Mouse (Mus musculus) neural tube, embryonic 14.5 days (tissue): Measurements from ENCODE around the gene Capn6. TPM values are rescaled to one million over a fixed set of nuclear protein-coding genes. Genes with fewer than 3 reads are reported as not detected.

Experiments
- ATAC-seq: fragments of 200-750 bp; cut with Nextera tagmentation; 2 replicates; pipeline ENCODE4 v1.8.0; 2017; ENCODE audit warnings: low read depth, mild to moderate bottlenecking, moderate TSS enrichment, moderate library complexity
- H3K27ac ChIP-seq: fragments of 300-500 bp; sonication (generic); 2 replicates; pipeline ENCODE4 v1.5.1; 2014; ENCODE audit warnings: low read depth, mild to moderate bottlenecking, control low read depth, low read length, moderate library complexity, mixed read lengths
- H3K27me3 ChIP-seq: fragments of 300-500 bp; sonication (generic); 2 replicates; pipeline ENCODE4 v1.6.1; 2014; ENCODE audit warnings: low read length; ENCODE audit not compliant: control insufficient read depth, insufficient read depth
- H3K36me3 ChIP-seq: fragments of 300-500 bp; sonication (generic); 2 replicates; pipeline ENCODE4 v1.6.1; 2014; ENCODE audit warnings: low read length, mixed read lengths; ENCODE audit not compliant: control insufficient read depth, insufficient read depth
- H3K4me1 ChIP-seq: fragments of 300-500 bp; sonication (generic); 2 replicates; pipeline ENCODE4 v1.6.1; 2014; ENCODE audit warnings: low read length; ENCODE audit not compliant: control insufficient read depth, insufficient read depth
- H3K4me2 ChIP-seq: fragments of 300-500 bp; sonication (generic); 2 replicates; pipeline ENCODE4 v1.6.1; 2014; ENCODE audit warnings: mild to moderate bottlenecking, low read depth, low read length, control low read depth
- H3K4me3 ChIP-seq: fragments of 300-500 bp; sonication (generic); 2 replicates; pipeline ENCODE4 v1.5.1; 2014; ENCODE audit warnings: low read depth, low read length, control low read depth, mixed read lengths
- H3K9ac ChIP-seq: fragments of 300-500 bp; sonication (generic); replicated peaks from 2 replicates; pipeline ENCODE4 v1.6.1; 2014; ENCODE audit warnings: low read depth, mild to moderate bottlenecking, control low read depth, low read length, mixed read lengths
- H3K9me3 ChIP-seq: fragments of 300-500 bp; sonication (generic); 2 replicates; pipeline ENCODE4 v1.6.1; 2016; ENCODE audit warnings: low read length; ENCODE audit not compliant: control insufficient read depth
- whole genome bisulfite sequencing: fragments of 180-500 bp; shearing (Covaris S2); extraction: QIAGEN DNeasy Blood & Tissue Kit; methylation state at CpG from one replicate; pipeline ENCODE4 v1.1.7; 2014; 5-methylcytosine and 5-hydroxymethylcytosine counted together
- polyA plus RNA-seq: library from polyadenylated mRNA; unstranded; fragments of >200 nt; fragmentation: Nextera tagmentation; extraction: Ambion mirVana; gene quantifications from 2 replicates; pipeline ENCODE4 v1.2.1, GENCODE M21; 2014

The Capn6 gene
- 2.5 and 2.6 TPM in 2 replicates for polyA plus RNA-seq

GRCm38 (mm10) chrX:143827212-143827611, at the start of gene Capn6:
Capn6 (minus strand) TSS chrX:143827414.
- no peaks in the 10 kb centered on the region for H3K9me3 ChIP-seq
- H3K27ac ChIP-seq, result no peak within 1 kb of the TSS
- H3K4me3 ChIP-seq, result no peak within 1 kb of the TSS
- ATAC-seq, result no peak
- H3K4me1 ChIP-seq, result no peaks in the 10 kb centered on the region
- H3K36me3 ChIP-seq, result no peaks in the 10 kb centered on the region
- WGBS, result 55% methylated on average over 4 of the region's 4 CpGs
- H3K9ac ChIP-seq, result no peak within 1 kb of the TSS
- H3K4me2 ChIP-seq, result no peak within 1 kb of the TSS
- H3K27me3 ChIP-seq, result no peaks in the 10 kb centered on the region

GRCm38 (mm10) chrX:143867129-143867664, 40.0 kb upstream of the Capn6 start:
- H3K9ac ChIP-seq, result no peak overlapping the region
- H3K27me3 ChIP-seq, result no peaks in the 10 kb centered on the region
- no peak for ATAC-seq
- 82% methylated on average over 5 of the region's 5 CpGs for WGBS
- no peak overlapping the region for H3K4me2 ChIP-seq
- no peaks in the 10 kb centered on the region for H3K36me3 ChIP-seq
- H3K9me3 ChIP-seq, result no peaks in the 10 kb centered on the region
- H3K4me1 ChIP-seq, result no peaks in the 10 kb centered on the region
- no peak overlapping the region for H3K27ac ChIP-seq
- H3K4me3 ChIP-seq, result no peak overlapping the region

GRCm38 (mm10) chrX:143851351-143851750, 24.1 kb upstream of the Capn6 start:
- no peaks in the 10 kb centered on the region for H3K27me3 ChIP-seq
- H3K4me3 ChIP-seq, result no peak overlapping the region
- no peaks in the 10 kb centered on the region for H3K9me3 ChIP-seq
- H3K4me2 ChIP-seq, result no peak overlapping the region
- H3K36me3 ChIP-seq, result no peaks in the 10 kb centered on the region
- H3K4me1 ChIP-seq, result no peaks in the 10 kb centered on the region
- no peak for ATAC-seq
- H3K9ac ChIP-seq, result no peak overlapping the region
- H3K27ac ChIP-seq, result no peak overlapping the region
- WGBS, result 66% methylated on average over 3 of the region's 3 CpGs

- Histone ChIP-seq H3K4me3 (no peak overlapping the region), H3K36me3 (no peaks in the 10 kb centered on the region), H3K4me2 (no peak overlapping the region), H3K9me3 (no peaks in the 10 kb centered on the region), H3K9ac (no peak overlapping the region), H3K27ac (no peak overlapping the region), H3K4me1 (no peaks in the 10 kb centered on the region), H3K27me3 (no peaks in the 10 kb centered on the region)
- no peak for ATAC-seq
- WGBS, result 83% methylated on average over 3 of the region's 3 CpGs
Observed at GRCm38 (mm10) chrX:143849969-143850368, 22.8 kb upstream of the Capn6 start.

- Histone ChIP-seq H3K27me3 (no peaks in the 10 kb centered on the region), H3K9ac (no peak overlapping the region), H3K9me3 (no peaks in the 10 kb centered on the region), H3K36me3 (no peaks in the 10 kb centered on the region), H3K4me3 (no peak overlapping the region), H3K4me1 (no peaks in the 10 kb centered on the region), H3K4me2 (no peak overlapping the region), H3K27ac (no peak overlapping the region)
- no peak for ATAC-seq
- WGBS, result 75% methylated on average over 3 of the region's 3 CpGs
Observed at GRCm38 (mm10) chrX:143846637-143847036, 19.4 kb upstream of the Capn6 start.

GRCm38 (mm10) chrX:143826521-143826920, 693 bp downstream of the Capn6 start:
- no peak overlapping the region for H3K9ac ChIP-seq
- H3K9me3 ChIP-seq, result no peaks in the 10 kb centered on the region
- no peaks in the 10 kb centered on the region for H3K27me3 ChIP-seq
- no peak overlapping the region for H3K27ac ChIP-seq
- H3K4me1 ChIP-seq, result no peaks in the 10 kb centered on the region
- no peak overlapping the region for H3K4me3 ChIP-seq
- no peak for ATAC-seq
- WGBS, result 82% methylated on average over 4 of the region's 4 CpGs
- no peaks in the 10 kb centered on the region for H3K36me3 ChIP-seq
- H3K4me2 ChIP-seq, result no peak overlapping the region

GRCm38 (mm10) chrX:143818961-143819360, 8.3 kb downstream of the Capn6 start:
- H3K36me3 ChIP-seq, result no peaks in the 10 kb centered on the region
- 97% methylated on average over 2 of the region's 2 CpGs for WGBS
- no peak overlapping the region for H3K9ac ChIP-seq
- H3K9me3 ChIP-seq, result no peaks in the 10 kb centered on the region
- H3K27ac ChIP-seq, result no peak overlapping the region
- H3K4me2 ChIP-seq, result no peak overlapping the region
- H3K4me1 ChIP-seq, result no peaks in the 10 kb centered on the region
- ATAC-seq, result no peak
- no peaks in the 10 kb centered on the region for H3K27me3 ChIP-seq
- H3K4me3 ChIP-seq, result no peak overlapping the region

- no peak for ATAC-seq
- Histone ChIP-seq H3K9ac (no peak overlapping the region), H3K4me1 (no peaks in the 10 kb centered on the region), H3K4me2 (no peak overlapping the region), H3K36me3 (no peaks in the 10 kb centered on the region), H3K4me3 (no peak overlapping the region), H3K27ac (no peak overlapping the region), H3K27me3 (no peaks in the 10 kb centered on the region), H3K9me3 (no peaks in the 10 kb centered on the region)
- WGBS, result 86% methylated on average over 1 of the region's 1 CpGs
Observed at GRCm38 (mm10) chrX:143815948-143816347, 11.3 kb downstream of the Capn6 start.

GRCm38 (mm10) chrX:143762556-143762955, 64.7 kb downstream of the Capn6 start:
- Histone ChIP-seq H3K27ac (no peak overlapping the region), H3K4me3 (no peak overlapping the region), H3K27me3 (no peaks in the 10 kb centered on the region), H3K9me3 (no peaks in the 10 kb centered on the region), H3K4me2 (no peak overlapping the region), H3K9ac (no peak overlapping the region), H3K4me1 (no peaks in the 10 kb centered on the region), H3K36me3 (no peaks in the 10 kb centered on the region)
- ATAC-seq, result no peak
- WGBS, result 67% methylated on average over 3 of the region's 3 CpGs
